Mouse (Mus musculus): ENCODE results near the gene Gpt2.

Gene Gpt2

DNA sequence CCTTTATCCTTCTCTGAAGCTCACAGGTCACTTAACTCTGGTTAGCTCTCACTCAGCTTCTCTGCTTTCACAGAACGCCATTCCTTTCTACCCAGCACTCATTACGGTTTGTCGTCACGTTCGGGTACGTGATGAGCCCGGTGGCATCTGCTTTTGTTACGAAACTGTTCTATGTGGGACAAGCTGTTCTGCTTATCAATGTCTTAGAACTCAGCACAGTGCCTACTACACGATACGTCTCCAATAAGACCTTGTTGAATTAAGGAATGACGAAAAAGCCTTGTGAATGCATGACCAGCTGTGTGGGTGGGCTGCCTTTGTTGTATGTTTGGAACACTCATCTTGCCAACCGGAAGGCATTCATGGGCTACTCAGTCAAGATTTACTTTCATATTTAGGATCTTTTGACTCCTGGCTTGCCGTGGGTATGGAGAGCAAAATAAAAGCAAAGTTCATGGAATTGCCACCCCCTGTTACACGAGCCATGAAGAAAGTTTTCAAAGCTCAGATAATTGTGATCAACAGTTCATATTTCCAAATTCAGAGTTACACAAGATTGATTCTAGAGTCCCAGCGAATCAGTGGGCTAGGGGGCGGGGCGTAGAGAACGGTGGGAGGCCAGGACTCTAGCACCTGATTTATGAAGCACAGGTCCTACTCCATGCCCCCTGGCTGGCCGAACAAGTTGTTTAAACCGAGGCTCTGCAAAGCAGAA, 4.3 kb upstream of the Gpt2 start:
- DNase-seq (ENCODE audit: low read depth, low spot score), result no peak

DNA sequence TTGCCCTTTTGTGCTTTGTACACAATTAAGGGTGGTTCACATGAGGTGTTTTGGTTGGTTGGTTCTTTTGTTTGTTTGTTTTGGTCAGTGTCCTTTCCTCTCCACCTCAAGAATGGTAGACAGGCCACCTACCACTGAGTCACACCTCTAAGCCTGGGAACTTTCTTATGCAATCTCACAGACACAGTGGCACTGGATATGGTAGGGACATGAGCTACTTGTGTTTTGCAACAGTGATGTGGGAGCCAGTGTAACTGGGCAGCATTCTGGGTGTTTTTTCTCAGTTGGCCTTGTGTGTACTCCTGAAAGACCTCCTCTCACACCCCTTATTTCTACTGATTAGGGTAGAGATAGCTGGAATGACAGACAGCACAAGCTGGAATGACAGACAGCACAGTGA, 3.7 kb upstream of the Gpt2 start:
- no peak for DNase-seq (ENCODE audit: low read depth, low spot score)

DNA sequence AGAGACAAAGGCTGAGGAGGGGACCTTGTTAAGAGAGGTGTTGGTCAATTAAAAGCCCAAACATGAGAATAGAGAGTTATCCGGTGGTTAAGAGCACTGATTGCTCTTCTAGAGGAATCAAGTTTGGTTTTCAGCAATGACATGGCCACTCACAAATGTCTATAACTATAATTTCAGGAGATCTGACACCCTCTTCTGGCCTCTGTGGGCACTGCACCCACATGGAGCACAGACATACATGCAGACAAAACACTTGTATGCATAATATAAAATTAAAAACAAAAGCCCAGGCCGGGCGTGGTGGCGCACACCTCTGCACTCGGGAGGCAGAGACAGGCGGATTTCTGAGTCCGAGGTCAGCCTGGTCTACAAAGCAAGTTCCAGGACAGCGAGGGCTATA, 2.8 kb upstream of the Gpt2 start:
- DNase-seq (ENCODE audit: low read depth, low spot score), result no peak

DNA sequence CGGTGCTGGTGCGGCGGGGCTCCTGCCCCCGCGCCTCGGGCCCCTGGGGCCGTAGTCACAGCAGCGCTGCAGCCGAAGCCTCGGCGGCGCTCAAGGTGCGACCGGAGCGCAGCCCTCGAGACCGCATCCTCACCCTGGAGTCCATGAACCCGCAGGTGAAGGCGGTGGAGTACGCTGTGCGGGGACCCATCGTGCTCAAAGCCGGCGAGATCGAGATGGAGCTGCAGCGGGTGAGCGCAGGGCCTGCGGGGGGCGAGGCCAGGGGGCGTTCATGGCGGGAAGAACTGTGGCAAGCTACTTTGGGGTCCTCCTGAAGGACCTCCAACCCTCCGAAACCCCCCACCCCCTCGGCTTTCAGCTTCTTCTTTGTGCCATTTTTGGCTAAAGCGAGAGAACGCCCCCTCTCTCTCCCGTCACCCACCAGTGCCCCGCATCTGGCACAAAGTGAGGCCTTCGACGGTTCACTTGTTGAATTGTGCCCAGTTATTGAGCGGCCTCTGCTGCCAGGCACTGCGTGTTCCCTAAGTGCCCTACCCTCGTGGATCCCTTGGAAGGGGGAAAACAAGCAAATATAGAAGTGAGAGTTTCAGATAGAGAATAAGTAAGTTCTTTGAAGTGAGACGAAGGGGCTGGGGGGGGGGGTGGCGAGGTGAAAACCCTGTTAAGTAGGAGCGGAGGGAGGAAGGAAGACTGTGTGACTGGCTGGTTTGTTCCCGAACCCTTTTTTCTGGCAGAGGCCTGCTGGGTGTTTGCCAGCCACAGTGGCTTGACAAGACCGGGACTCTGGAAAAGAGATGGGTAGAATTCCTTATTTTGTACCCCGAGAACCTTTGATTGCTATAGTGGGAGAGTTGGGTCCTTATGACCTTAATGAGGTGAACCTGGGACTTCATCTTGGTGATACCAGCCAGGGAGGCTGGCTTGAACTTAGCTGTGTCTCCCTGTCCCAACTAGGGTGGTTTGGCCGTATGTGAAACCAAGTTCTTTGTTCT, 860 bp downstream of the Gpt2 start:
- no peak for DNase-seq (ENCODE audit: low read depth, low spot score)

DNA sequence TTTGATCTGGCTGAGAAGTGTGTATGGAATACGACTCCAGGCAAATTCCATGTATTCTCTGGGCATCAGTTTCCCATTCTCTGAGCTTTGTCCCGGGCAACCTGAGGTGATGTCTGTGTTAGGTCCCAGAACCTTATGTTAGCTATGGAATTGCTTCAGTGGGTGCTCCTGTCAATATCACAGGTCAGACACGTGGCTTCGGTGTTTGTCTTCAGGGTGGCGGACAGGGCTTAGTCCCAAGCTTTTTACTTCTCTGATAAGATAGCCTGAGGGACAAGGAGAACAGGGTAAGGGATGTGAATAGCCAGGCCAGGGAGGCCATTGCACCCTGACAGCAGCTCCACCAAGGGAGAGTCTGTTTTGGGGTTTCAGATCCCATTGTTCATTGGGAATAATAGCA, 3.7 kb downstream of the Gpt2 start:
- DNase-seq (ENCODE audit: low read depth, low spot score), result no peak

DNA sequence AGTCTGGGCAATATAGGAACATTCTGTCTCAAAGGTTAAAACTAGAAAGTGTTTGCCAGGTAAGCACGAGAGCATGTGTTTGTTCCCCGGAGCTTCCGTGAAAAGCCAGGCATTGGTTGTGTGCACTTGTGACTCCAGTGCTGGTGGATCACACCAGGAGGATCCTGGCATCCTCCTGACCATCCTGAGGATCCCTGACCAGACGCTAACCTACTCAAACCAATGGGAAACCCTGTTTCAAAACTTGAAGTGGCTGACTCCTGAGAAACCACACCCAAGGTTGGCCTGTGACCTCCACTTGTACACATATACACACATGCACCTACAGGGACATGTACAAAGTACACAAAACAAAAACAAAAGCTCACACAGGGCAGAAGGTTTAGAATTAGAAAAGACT, 4.4 kb downstream of the Gpt2 start:
- DNase-seq (ENCODE audit: low read depth, low spot score), result no peak

DNA sequence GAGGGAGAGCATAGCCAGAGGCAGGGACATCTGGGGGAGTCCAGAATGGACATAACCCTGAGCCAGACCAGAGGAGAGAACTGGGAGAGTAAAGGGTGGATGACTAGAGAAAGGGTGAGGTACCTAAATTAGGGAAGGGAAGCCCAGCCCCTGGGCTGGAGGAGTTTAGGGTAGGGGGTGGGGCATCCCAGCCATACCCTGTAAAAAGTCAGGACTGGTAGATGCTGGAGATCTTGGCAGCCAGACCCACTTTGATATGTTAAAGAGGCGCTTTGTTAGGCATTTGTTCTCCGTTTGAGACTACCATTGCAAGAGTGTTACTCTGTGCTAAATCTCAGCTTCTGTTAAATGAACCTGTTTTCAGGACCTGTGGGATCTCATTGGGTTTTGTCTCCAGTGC, 6.2 kb downstream of the Gpt2 start:
- DNase-seq (ENCODE audit: low read depth, low spot score), result no peak

DNA sequence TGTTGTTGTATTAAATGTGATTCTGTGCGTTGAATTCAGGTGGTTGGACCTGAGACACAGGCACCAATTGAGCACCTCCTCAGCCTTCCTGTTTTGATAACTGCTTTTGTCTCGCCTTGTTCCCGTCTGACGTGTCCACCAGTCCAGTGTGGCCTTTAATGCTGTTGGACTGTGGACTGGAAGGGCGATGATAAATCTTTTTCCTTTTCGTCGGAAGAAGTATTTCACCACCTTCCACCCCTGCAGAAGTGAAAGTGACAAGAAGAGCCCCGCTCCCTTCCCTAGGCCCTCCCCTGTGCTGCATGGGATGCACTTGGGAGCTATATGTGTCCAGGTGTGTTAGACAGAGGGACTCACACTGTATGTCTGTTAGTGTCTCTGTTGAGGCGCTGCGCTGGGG, 8.1 kb downstream of the Gpt2 start:
- no peak for DNase-seq (ENCODE audit: low read depth, low spot score)

DNA sequence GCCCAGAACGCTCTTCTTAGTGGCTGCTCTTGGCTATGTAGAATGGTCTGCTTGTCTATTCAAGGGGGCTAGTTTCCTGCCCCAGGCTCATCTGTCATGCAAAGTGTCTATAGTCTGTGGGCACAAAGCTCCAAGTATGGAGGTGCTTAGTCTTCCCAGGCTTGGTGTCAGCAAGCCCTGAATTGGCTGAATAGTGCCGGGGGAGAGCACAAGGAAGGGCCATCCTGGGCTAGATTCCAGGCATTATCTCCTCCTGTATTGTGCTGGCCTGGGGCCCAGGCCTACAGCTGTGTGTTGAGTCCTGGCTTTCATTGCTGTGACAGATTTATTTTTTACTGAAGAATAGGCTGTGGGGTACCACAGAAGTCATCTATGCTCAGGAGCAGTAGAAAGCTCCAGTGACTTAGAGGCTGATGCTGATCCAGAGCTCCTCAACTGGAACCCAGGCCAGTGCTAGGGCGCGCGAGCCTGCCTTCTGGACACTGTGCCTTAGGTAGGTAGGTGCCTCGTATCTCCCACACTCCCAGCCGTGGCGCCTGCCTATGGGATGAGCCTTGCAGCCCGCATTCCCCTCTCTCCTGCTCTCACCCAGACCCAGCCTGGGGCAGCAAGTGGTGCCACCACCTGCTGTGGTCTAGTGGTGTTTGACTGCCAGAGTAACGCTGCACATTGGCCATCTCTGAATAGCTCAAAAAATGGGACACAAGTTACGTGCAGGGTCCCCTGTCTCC, 8.7 kb downstream of the Gpt2 start:
- DNase-seq (ENCODE audit: low read depth, low spot score), result no peak

DNA sequence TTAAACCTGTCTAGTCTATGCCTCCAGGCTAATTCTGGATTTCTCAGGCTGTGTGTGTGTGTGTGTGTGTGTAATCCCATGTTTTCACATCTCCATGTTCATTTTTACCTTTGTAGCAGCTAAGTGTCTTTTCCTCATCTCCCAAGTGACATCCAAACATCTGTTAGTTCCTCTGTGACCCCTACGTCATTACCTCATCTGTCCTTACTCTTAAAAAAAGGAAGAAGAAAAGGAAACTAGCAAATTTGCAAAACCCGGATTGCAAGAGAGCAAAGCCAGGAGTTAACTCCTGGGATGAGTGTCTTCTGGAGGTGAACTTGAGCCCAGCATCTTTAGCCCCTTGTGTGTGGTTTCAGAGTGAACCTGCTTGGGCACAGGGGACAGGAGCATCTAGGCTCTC, 10.0 kb downstream of the Gpt2 start:
- no peak for DNase-seq (ENCODE audit: low read depth, low spot score)

DNA sequence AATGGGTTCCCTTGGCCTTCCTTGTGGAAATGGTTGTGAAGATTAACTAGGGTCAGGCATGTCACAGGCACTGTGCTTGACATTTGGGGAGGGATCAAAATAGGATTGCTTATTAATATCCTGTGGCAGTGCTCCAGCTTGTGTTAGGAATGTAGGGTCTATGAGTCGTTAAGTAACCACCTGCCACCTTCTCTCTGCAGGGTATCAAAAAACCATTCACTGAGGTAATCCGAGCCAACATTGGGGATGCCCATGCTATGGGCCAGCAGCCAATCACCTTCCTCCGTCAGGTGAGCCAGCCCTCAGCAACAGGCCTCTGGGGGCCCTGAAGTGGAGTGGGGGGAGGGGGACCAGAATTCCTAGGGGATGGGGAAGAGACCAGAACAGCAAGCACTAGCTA, 10.7 kb downstream of the Gpt2 start:
- no peak for DNase-seq (ENCODE audit: low read depth, low spot score)

DNA sequence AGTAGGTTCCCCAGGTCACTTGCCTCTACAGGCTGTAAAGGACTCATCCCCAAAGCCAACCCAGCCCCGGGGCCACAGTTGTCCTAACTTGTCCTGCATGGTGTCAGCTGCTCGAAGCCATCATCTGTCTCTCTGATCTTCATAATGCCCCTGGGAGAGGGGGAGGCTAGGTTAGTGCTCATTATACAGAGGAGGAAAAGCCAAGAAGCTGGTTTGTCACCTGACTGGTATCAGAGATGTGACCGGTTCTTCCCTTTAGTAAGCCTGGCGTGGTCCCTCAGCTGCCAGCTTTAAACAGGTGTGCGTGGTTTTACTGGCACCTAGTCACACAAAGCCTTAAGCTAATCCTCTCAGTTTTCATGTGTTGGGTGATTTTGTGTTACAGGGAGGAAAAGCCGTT, 12.3 kb downstream of the Gpt2 start:
- DNase-seq (ENCODE audit: low read depth, low spot score), result no peak

DNA sequence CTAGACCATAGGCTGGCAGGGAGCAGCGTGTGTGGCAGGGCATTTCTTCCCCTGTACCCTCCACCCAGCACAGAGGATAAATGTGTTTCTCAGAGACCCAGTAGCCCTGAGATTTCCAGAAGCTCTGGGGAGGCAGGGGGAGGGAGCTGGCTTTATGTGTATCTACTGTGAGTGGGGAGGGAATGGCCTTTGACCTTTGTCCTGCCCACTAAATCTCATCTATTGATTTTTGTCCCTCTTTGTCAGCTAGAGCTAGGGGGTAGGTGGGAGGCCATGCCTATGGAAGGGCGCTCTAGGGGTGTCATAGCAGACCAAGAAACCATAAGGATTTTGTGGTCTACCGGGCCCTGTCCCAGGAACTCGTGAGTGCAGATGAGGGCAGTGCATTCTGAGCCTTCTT, 14.2 kb downstream of the Gpt2 start:
- no peak for DNase-seq (ENCODE audit: low read depth, low spot score)

DNA sequence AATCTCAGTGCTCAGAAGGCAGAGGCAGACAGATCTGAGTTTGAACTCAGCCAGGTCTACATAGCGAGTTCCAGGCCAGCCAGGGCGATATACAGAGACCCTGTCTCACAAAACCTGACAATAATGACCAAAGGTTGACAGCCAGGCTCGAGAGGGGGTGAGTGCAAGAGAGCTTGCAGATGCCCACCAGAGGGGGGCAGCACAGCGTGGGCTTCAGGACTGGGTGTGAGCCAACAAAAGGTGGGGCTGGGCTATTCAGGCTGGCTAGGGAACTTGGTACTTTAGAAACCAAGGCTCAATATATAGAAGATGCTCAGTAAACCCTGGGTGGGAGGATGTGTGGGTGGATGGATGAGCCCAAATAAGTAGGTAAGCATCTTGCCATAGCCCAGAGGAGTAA, 16.3 kb downstream of the Gpt2 start:
- DNase-seq (ENCODE audit: low read depth, low spot score), result no peak

DNA sequence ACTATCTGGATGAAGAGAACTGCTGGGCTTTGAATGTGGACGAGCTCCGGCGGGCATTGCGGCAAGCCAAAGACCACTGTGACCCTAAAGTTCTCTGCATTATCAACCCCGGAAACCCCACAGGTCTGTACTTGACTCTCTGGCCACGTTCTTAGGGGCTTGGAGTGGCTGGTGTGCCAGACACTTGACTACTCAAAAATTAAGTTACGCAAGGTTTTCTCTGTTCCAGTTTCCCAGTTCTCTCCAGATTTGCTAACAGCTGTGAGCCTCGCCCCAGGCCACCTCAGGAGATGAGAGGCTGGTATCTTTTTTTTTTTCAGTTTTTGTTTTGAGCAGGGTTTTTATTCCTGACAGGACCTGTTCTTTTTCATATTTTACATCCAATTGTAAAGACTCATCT, 19.9 kb downstream of the Gpt2 start:
- no peak for DNase-seq (ENCODE audit: low read depth, low spot score)

DNA sequence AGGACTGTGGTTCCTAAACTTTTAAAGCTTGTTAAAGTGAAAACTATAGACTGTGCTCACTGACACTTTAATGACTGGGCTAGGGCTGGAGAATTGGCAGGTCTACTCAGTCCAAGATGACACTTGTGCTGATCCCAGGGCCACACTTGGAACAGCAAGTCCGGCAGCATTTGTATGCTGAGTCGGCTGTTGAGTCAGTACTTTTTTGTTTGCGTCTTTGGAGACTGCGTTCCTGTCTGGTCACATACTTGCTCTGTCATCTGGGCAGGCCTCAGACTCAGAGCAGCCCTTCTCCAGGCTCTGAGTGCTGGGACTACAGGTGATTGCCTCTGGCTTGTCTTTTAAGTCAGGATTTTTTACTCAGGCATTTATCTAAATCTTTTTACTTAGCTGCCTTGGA, 20.9 kb downstream of the Gpt2 start:
- no peak for DNase-seq (ENCODE audit: low read depth, low spot score)

DNA sequence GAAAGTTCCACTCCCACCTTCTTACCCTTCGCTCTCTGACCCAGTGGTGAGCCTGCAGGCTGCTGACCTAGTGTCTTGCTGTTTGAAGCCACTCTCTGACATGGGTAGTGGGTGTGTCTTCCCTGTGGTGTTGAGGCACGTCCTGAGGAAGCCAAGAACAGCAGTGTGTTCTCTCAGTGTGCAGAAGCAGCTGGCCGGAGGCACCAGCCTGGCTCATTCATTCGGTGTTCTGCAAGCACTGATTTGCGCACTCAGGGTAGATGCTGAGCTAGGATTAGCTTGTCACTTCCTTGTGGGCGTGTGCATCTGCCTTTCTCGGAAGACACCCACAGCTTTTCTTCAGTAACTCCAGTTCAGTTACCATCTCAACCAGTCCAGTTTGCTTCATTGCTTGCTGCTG, 23.0 kb downstream of the Gpt2 start:
- DNase-seq (ENCODE audit: low read depth, low spot score), result peak; percentile 36

DNA sequence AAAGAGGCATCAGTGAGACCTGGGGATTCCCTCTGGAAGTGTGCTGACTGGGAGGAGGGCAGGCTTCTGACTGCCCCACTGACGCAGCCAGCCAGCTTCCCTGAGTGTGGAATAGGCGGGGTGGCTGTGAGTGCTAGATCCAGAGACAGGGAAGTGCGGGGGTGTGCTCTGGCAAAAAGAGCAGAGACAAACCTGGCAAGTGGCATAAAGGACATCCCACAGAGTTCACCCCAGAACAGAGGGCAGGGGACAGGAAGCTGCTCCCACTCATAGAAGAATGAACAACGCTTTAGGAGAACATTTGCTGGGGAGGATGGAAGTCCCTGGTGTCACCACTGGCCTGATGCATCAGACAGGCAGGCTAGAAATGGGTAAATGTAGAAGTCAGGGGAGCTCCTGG, 25.0 kb downstream of the Gpt2 start:
- DNase-seq (ENCODE audit: low read depth, low spot score), result no peak

DNA sequence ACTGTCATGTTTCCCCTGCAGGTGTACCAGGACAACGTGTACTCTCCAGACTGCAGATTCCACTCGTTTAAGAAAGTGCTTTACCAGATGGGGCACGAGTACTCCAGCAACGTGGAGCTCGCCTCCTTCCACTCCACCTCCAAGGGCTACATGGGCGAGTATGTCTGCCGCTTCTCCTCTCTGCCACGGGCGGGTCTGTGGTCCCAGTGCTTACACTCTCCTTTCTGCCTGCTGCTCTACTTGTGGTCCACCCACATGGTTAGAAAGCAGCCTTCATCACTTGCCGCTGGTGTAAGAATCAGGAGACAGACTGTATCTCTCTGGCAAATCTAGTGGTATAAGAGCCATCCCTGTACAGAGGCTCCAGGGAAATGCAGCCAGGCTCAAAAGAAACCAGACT, 25.6 kb downstream of the Gpt2 start:
- no peak for DNase-seq (ENCODE audit: low read depth, low spot score)

DNA sequence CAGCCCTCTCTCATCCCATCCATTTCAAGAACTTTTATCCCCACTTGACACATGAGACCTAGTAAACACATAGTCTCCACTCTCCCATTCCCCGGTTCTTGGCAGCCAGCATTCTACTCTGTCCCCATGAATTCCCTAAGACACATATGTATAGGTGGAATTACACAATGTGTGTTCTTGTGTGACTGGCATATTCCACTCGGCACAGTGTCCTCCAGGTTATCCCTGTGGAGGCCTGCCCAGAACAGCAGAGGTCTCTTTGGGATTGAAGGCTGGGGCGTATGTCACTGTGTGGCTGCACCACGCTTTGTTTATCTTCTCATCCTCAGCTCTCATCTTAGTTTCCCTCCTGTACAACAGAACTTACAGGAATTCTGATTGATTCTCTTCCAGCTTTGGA, 28.2 kb downstream of the Gpt2 start:
- DNase-seq (ENCODE audit: low read depth, low spot score), result no peak

DNA sequence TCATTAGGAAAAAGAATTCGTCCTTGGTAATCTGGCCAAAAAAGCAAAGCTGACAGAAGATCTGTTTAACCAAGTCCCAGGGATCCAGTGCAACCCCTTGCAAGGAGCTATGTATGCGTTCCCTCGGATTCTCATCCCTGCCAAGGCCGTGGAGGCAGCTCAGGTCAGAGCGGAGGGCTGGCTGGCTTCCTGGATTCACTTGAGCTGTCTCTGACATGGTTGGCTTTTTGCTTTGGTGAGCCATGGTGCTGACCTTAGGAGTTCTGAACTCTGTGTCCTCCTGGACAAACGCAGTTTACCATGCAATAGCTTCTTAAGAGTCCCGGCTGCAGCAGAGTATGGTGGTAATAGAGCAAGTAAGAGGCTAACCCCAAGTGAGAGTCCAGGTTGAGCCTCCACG, 29.0 kb downstream of the Gpt2 start:
- no peak for DNase-seq (ENCODE audit: low read depth, low spot score)

DNA sequence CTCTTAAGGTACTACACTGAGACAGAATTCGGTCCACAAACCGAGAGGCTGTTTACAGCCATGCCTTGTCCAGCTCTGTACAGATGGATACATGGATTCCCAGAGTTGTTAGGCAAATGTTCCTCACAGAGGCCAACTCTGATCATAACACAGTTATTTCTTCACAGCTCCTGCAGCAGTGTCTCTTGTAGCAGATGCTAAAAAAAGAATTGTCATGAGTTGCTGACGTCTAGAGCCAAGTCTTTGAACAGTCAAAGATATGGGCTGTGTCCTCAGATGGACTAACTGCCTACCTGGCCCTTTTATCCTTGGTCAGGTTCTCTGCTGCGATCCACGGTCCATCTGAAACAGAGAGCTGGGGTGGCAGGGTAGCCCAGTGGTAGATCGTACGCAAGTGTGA, 31.7 kb downstream of the Gpt2 start:
- no peak for DNase-seq (ENCODE audit: low read depth, low spot score)

Data from CD4-positive helper T cell, adult 2 months (primary cell).